Mouse (Mus musculus) liver, adult 2 months (tissue): ENCODE data around the gene Timp2. TPM values are rescaled to one million over a fixed set of nuclear protein-coding genes. Genes with fewer than 3 reads are reported as not detected.

Source experiments
- DNase-seq: peaks from one replicate; pipeline ENCODE4 v3.0.0-alpha.2; 2011; ENCODE audit warnings: low read depth, low spot score; ENCODE audit errors: extremely low read depth
- H3K27ac ChIP-seq: fragments of 200-500 bp; replicated peaks from 2 replicates; pipeline ENCODE4 v1.5.1; 2012; ENCODE audit warnings: low read depth, mild to moderate bottlenecking, control low read depth, inconsistent platforms, low read length; ENCODE audit not compliant: insufficient read depth
- H3K27me3 ChIP-seq: fragments of 200-500 bp; 2 replicates; pipeline ENCODE4 v1.6.1; 2012; ENCODE audit warnings: mild to moderate bottlenecking, moderate library complexity, low read length, inconsistent platforms; ENCODE audit not compliant: control insufficient read depth, insufficient read depth
- H3K36me3 ChIP-seq: fragments of 200-500 bp; 2 replicates; pipeline ENCODE4 v1.6.1; 2012; ENCODE audit warnings: low read length, inconsistent platforms; ENCODE audit not compliant: control insufficient read depth, insufficient read depth
- H3K4me1 ChIP-seq: fragments of 200-500 bp; 2 replicates; pipeline ENCODE4 v1.6.1; 2011; ENCODE audit warnings: low read length; ENCODE audit not compliant: control insufficient read depth, insufficient read depth
- H3K4me3 ChIP-seq: fragments of 200-500 bp; 2 replicates; pipeline ENCODE4 v1.5.1; 2011; ENCODE audit warnings: low read depth, mild to moderate bottlenecking, control low read depth, low read length, moderate library complexity; ENCODE audit not compliant: insufficient read depth
- H3K79me2 ChIP-seq: fragments of 200-500 bp; 2 replicates; pipeline ENCODE4 v1.6.1; 2012; ENCODE audit warnings: inconsistent platforms, mild to moderate bottlenecking, low read length, moderate library complexity; ENCODE audit not compliant: control insufficient read depth, insufficient read depth
- H3K9ac ChIP-seq: fragments of 200-500 bp; 2 replicates; pipeline ENCODE4 v1.6.1; 2012; ENCODE audit warnings: low read depth, mild to moderate bottlenecking, control low read depth, inconsistent platforms, low read length
- CTCF ChIP-seq: fragments of 200-500 bp; IDR thresholded peaks from 2 replicates; pipeline ENCODE4 v1.5.1; 2011; ENCODE audit warnings: low read depth, low read length, control low read depth
- POLR2A ChIP-seq: fragments of 200-500 bp; IDR thresholded peaks from 2 replicates; pipeline ENCODE4 v1.6.1; 2011; ENCODE audit warnings: low read length, control low read depth; ENCODE audit not compliant: insufficient read depth; ENCODE audit errors: extremely low read depth
- WGBS: fragments of 180-500 bp; shearing (Covaris S2); methylation state at CpG from one replicate; pipeline ENCODE4 v1.1.7; 2018; 5-methylcytosine and 5-hydroxymethylcytosine counted together
- polyA plus RNA-seq: library from polyadenylated mRNA; depleted of rRNA; stranded (reverse); fragments of >200 nt; gene quantifications from 2 replicates; pipeline ENCODE4 v1.2.3, GENCODE M21; 2012
- total RNA-seq: library from RNA; depleted of rRNA; stranded (reverse); fragments of >200 nt; gene quantifications from 2 replicates; pipeline ENCODE4 v1.2.3, GENCODE M21; 2014

Timp2 gene
- total and polyA plus RNA-seq, 2 experiments: 2.6 to 7.9 TPM

DNA sequence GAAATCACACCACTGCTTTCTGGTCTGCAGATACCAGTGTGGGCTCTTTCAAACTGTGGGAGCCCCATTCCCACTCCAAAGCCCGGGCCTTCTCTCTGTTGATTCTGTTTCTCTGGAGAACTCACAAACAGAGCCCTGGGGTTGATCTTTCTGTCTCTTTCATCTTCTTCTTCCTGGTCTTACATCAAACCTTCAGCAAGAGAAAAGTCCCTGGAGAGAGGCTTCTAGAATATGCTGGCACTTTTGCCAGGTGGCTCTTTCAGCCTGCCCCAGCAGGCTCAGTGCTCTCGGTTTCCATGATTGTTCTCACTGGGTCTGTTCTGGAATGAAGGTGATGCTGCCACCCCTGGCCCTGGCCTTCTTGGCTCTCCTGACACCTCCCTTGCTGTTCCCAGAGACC is 11.9 kb downstream of the Timp2 start:
- Histone ChIP-seq H3K27ac (no peak overlapping the region), H3K27me3 (no peaks in the 10 kb centered on the region), H3K79me2 (no peaks in the 10 kb centered on the region), H3K4me3 (no peak overlapping the region), H3K36me3 (no peaks in the 10 kb centered on the region), H3K9ac (no peak overlapping the region), H3K4me1 (no peaks in the 10 kb centered on the region)
- no peak for DNase-seq
- 73% methylated on average over 2 of the region's 2 CpGs for WGBS
- TF ChIP-seq POLR2A: no peak
- no peak for TF ChIP-seq CTCF

DNA sequence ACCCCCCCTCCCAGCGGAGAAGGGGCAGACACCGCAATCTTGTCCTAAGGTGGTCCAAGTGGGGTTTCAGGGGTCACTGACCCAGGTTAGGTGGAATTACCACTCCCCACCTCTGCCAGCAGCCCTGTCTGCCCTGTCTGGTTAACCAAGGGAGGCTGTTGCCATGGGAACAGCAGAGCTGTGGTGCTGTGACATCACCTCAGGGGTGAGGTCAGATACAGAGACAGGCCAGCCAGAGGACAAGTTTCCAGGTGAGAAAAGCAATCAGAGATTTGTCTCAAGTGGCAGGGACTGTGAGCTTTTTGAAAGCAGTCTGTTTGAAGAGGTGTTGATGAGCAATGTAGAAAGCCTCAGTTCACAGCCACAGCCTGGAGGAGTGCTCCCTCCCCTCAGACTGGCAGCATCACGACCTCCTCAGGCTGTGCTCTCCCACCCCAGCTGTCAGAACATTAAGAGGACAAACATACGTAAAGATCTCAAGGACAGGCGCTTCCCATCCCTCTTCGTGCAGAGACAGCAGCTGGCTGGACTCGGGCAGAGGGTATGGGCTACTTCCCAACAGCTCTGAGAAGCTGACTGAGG is 13.0 kb downstream of the Timp2 start, which contains the start of gene Cep295nl:
Cep295nl (minus strand) TSS at position 101 of the 582 bp plus-strand sequence.
- WGBS: 46% methylated on average over 7 of the region's 7 CpGs
- no peaks in the 10 kb centered on the region for H3K27me3 ChIP-seq
- H3K4me1 ChIP-seq: no peaks in the 10 kb centered on the region
- TF ChIP-seq POLR2A (no peak), CTCF (no peak)
- no peaks in the 10 kb centered on the region for H3K79me2 ChIP-seq
- H3K9ac ChIP-seq: no peak within 1 kb of the TSS
- no peak within 1 kb of the TSS for H3K4me3 ChIP-seq
- no peaks in the 10 kb centered on the region for H3K36me3 ChIP-seq
- H3K27ac ChIP-seq: no peak within 1 kb of the TSS
- no peak for DNase-seq

DNA sequence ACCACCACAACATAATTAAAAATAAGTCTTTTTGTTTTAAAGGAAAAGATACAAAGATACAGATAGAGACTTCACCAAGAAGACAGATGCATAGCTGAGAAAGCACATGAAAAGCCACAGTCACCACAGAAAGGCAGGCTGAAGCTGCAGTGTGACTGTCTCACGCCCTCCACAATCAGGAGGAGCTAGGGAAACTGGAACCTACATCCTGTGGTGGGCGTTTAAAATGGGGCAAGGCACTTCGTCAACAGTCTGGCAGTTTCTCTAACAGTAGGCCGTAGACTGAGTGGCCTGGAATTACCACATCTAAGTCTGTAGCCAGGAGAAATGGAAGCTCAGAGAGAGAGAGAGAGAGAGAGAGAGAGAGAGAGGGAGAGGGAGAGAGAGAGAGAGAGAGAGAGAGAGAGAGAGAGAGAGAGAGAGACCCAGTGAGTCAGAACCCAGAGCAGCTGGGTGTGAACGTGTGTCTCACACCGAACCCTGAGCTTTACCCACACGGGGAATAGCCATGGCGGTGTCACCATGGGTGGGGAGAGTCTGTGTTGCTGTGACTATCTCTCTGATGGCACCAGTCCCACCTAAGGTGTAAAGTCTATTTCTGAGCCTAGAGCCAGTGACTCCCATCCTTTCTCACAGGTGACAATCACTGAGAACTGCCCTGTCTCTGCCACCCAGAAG is 17.9 kb downstream of the Timp2 start:
- no peak overlapping the region for H3K4me3 ChIP-seq
- DNase-seq: no peak
- no peak overlapping the region for H3K9ac ChIP-seq
- 73% methylated on average over 8 of the region's 8 CpGs for WGBS
- H3K27ac ChIP-seq: no peak overlapping the region
- H3K4me1 ChIP-seq: no peaks in the 10 kb centered on the region
- no peak for TF ChIP-seq CTCF
- no peak for TF ChIP-seq POLR2A
- no peaks in the 10 kb centered on the region for H3K27me3 ChIP-seq
- H3K36me3 ChIP-seq: no peaks in the 10 kb centered on the region
- H3K79me2 ChIP-seq: no peaks in the 10 kb centered on the region

DNA sequence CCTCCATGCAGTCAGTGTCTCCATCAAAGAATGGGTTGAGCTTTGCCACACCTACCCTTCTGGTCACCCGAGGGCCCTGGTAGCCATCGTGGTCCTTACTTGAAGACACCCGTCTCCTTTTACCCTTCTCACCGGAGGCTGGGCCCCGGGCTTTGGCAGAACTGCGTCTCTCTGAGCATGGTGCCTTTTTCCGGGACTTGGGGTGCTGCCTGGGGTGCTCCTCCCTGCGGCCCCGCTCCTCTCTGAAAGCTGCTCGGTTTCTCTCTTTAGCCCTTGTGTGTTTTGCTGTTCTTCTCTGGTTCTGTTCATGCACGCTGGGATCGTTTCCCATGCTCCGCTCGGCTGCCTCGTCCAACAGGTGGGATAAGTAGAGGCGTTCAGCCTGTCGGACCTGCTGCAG is 22.1 kb downstream of the Timp2 start:
- Histone ChIP-seq H3K36me3 (no peaks in the 10 kb centered on the region), H3K27ac (no peak overlapping the region), H3K27me3 (no peaks in the 10 kb centered on the region), H3K4me1 (no peaks in the 10 kb centered on the region), H3K9ac (no peak overlapping the region), H3K4me3 (no peak overlapping the region), H3K79me2 (no peaks in the 10 kb centered on the region)
- WGBS: 87% methylated on average over 17 of the region's 17 CpGs
- no peak for DNase-seq
- no peak for TF ChIP-seq POLR2A
- no peak for TF ChIP-seq CTCF

DNA sequence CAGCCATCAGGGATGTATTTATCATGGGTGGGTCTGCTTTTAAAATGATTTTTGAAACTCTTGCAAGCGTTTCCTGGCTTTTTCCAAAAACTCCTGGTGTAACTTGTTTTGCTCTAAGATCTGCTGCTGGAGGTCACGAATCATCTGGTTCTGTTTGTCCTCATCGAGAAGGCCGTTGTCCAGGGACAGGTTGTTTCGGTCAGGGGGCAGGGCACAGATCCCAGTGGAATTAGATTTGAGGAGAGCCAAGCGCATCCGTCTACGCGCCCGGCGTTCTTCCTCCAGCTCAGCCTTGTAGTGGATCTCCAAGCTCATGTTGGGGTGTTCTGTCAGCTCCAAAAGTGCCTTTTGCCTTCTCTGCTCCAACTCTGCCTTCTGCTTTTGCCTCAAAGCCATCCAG is 23.2 kb downstream of the Timp2 start:
- no peak for TF ChIP-seq CTCF
- TF ChIP-seq POLR2A: no peak
- no peaks in the 10 kb centered on the region for H3K79me2 ChIP-seq
- WGBS: 82% methylated on average over 11 of the region's 11 CpGs

DNA sequence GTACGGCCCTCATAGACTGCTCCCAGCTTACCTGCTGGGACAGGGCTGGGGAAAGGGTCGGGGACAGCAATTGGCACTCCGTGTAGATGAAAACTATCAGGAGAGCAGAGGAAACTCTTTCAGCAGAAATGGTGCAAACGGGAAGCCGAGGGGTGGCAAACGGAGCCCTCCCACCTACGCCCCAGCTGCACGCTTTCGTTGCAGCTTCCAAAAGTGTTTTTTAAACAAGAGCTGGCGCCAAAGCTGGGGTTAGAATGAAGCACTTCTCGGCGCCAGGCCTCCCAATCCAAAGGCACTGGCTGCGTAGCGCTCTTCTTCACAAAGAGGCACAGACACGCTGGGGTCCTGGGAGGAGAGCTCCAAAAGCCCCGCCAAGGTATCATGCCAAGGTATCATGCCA is 24.8 kb downstream of the Timp2 start:
- no peak overlapping the region for H3K9ac ChIP-seq
- no peaks in the 10 kb centered on the region for H3K79me2 ChIP-seq
- no peak overlapping the region for H3K27ac ChIP-seq
- no peak overlapping the region for H3K4me3 ChIP-seq
- H3K4me1 ChIP-seq: no peaks in the 10 kb centered on the region
- TF ChIP-seq POLR2A (no peak), CTCF (no peak)
- WGBS: 95% methylated on average over 16 of the region's 16 CpGs
- no peaks in the 10 kb centered on the region for H3K27me3 ChIP-seq
- no peaks in the 10 kb centered on the region for H3K36me3 ChIP-seq
- no peak for DNase-seq

More for the DNA sequence above, 23.2 kb downstream of the Timp2 start:
- H3K27me3 ChIP-seq: no peaks in the 10 kb centered on the region
- H3K9ac ChIP-seq: no peak overlapping the region
- H3K36me3 ChIP-seq: no peaks in the 10 kb centered on the region
- H3K4me3 ChIP-seq: no peak overlapping the region
- no peak overlapping the region for H3K27ac ChIP-seq
- DNase-seq: no peak
- H3K4me1 ChIP-seq: no peaks in the 10 kb centered on the region
